Mouse (Mus musculus) T-helper 17 cell (primary cell): ENCODE data around the gene Vma21.

ENCODE experiments used
- in situ Hi-C, 2 experiments: fragments of 300-600 bp; cut with MboI, MseI; formaldehyde crosslinking; loops; 1 replicate in 1 of 2; 2 replicates in 1 of 2; pipeline ENCODE4 v1.15.1; 2025; ENCODE audit warnings: high pct_unique_total_duplicates in 2 of 2

The Vma21 gene

DNA sequence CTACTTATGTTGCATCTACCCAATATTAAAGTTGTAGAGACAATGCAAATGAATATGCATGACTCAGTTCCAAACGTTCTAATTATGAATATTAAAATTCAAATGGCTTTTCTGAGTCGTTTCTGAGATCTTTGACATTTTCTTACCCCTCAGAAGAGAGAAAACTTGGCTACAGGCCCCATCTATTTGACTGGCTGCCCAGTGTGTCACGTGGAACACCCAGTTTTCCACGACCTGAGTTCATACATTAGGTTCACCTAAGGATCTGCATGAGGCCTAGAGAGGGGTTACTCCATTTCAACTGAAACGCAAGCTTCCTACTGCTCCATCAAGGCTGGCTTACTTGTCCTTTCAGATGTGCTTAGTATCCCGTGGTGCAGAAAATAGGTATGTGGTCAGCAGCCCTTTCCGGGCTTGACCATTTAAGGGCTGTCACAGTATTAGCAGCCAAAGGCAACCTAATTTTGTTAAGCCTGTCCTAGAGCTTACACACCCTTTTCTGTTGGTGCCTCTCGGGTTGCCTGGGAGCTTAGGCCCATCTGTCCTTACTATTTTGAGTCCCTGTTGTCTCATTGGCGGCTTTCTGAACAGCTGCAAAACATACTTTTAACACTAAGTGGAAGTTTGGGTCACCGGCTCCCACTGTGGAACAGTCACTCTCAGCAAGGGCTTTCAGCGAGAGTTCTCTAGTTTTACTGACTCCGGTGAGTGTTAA lies at the start of gene Vma21:
Vma21 (plus strand) TSS at position 294 of the 715 bp plus-strand sequence.
- in situ Hi-C loops: loop anchor here (10.0 kb wide), 2 partner anchors 301 to 1109 kb away; no protein-coding TSS in a partner anchor

DNA sequence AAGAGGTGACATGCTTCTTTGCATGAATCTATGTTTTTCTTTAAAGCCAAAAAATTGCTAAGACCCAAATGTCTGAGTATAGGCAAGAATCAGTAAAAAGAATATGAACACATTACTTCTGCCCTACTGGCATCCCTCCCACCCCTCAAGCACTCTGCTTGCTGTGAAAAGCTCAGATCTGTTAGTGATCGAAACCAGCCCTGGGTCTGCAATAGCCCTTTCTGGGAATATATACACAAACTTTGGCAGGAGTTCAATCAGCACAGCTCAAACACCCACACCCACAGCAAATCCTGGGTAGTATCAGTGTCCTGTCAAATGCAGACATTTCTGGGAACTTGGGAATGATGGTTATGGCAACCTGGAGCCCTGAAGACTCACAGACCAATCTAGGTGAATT lies 47.8 kb upstream of the Vma21 start:
- in situ Hi-C loops: loop anchor here in 1 of 2 experiments (25.0 kb wide), 1 partner anchor 1044 kb away; no protein-coding TSS in a partner anchor

DNA sequence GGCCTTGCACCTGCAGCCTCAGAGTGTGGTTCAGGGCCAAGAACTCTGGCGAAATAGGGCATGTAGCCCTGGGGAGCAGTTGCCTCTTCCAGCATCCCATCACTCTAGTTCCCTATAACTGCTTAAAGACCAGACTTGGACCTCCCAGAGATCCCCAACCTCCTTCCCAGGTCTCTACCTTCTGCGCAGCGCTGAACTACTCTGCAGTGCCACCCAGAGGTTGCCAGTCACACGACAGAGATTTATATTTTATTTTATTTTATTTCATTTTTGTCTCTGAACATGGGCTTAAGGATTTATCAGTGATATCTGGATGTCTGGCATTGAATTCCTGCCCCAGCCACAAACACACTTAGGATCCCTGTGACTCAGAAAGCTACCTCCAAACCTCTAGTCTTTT lies 24.6 kb upstream of the Vma21 start:
- in situ Hi-C loops: no loop called here

DNA sequence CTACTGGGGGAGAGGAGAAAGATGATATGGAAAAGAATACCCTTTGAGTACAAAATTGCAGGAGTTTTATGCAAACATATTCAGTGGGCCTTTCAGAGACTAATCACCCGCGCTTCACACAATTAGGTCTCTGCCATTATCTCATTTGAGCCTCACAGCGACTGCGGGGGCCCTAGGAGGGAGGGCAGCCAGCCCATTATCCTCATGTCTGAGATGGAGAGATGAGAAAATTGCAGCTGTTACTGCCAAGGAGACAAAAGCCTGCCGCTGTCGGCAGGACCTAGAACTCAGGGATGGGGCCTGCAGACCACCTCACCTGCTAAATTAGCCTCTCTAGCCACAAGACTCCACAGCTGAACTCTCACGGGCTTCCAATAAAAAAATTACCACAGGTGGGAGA lies 18.0 kb upstream of the Vma21 start:
- in situ Hi-C loops: no loop called here

DNA sequence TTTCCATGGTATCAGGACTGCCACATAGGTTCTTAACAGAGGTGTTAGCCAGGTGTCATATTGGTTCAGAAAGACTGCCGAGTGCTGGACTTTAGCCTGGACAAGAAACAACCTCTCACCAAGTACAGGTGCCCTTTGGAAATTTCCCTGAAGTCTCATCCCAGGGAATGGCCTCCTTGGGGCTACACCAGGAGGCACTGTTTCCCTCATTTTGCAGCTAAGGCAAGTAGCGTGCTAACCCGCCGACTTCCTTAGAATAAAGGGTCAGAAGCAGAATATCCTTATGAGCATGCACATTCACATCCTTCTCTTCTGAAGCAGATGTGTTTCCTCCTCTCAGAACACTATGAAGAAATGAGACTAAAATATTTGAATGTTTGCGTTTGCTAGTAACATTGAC lies 16.8 kb upstream of the Vma21 start:
- in situ Hi-C loops: no loop called here

DNA sequence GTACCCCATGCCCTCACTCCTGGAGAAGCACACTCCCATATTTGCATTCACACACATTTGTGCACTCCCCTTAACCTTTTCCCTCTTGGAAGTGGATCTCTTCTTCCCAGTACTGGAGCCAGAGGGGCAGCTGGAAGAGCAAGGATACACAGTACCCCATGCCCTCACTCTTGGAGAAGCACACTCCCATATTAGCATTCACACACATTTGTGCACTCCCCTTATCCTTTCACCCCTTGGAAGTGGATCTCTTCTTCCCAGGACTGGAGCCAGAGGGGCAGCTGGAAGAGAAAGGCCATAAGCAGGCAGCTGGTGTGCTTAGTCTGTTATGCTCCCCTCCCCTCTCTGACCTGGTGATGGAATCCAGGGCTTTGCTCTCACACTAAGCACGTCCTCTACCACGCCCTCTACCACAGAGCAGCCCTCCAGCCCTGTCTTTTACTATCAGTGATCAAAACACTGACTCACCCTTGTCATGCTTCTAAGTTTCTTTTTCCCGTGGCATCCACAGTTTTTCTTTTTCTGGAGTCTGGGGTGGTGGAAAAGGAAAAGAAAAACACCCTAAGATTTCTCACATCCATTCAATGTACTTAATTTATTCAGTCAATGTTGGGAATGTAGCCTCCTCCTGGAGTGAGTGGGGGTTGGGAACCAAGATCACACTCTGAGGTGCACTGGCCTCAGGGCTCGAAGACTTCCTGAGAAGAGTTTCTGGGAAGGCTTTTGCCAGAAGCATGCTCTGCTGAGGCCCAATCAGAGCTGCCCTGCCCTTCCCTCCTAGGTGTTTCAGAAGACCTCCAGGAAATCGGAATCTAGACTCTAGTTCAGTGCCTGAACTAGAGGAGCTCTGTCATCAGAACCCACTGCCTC lies 3.5 kb upstream of the Vma21 start:
- in situ Hi-C loops: loop anchor here (10.0 kb wide), 2 partner anchors 297 to 1113 kb away; no protein-coding TSS in a partner anchor

DNA sequence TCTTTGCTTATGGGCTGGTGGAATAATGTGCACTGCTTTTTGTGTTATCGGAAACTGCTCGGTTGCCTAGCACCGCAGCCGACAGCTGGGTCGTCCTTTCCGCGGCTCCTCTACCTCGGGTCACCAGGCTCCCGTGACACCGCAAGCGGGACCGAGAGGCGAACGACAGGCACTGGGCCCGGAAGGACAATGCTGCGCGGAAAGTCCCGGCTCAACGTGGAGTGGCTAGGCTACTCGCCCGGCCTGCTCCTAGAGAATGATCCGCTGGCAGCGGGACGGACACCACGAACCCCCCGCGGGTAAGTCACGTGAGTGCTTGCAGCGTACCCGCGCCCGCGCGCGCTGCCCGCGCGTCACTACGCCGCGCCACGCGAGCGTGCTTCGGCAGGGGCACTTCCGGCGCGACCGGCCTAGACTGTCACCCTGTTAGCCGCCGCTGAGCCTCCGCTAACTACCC lies 705 bp downstream of the Vma21 start:
- in situ Hi-C loops: loop anchor here (10.0 kb wide), 2 partner anchors 302 to 1108 kb away; no protein-coding TSS in a partner anchor

DNA sequence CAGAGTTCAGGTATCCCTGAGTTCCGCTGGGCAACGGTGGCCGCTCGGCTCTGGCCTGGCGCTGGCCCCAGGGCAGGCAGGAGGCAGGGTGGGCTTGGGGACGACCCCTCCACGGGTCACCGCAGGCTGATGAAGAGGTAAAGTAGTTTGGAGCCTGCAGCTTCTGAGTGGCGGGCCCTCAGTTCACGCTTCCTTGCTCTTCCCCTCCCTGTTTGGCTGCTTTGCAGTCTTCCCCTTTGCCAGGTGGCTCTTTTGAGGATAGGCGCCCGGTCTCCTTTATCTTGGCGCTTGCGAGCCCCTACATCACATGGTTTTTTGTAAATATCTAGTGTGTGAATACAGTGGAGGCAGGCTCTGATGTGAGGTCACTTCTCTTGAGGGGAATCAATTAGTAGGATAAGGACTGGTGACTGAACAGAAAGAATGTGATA lies 1.2 kb downstream of the Vma21 start:
- in situ Hi-C loops: loop anchor here (10.0 kb wide), 2 partner anchors 302 to 1108 kb away; no protein-coding TSS in a partner anchor

DNA sequence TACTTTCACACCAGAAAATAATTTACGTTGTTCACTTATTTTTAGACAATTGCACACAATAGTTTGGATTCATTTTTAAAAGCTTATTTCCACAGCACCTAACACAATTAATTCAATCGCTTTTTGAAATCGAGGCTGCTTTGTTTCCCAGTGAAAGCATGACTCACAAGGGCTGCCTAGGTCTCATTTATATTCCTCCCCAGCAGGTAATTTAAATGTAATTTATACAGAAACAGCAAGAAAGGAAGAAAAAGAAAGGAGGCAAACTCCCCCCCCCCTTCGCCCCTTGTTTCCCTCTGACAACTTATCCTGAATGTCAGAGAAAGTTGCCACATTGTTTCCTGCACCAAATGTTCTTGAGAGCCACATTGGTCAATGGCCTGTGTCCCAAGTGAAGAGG lies 23.2 kb downstream of the Vma21 start:
- in situ Hi-C loops: no loop called here

DNA sequence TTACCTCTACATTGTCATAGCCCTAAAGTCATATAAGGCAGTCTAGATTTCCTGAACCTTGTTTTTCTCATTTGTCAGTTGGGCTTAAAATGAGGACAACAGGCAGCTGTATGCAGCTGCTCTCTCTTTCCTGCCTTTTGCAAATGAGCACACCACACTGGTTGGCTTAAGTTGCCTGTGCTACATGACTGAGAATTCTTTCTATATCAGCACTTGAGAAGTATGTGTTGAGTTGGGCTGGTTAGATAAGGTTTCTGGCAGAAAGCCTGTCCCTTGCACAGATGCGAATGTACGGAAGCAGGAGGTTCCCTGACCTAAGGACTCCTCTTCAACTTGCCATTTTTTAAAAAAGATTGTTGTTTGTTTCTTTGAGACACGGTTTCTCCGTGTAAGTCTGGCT lies 31.0 kb downstream of the Vma21 start:
- in situ Hi-C loops: no loop called here

DNA sequence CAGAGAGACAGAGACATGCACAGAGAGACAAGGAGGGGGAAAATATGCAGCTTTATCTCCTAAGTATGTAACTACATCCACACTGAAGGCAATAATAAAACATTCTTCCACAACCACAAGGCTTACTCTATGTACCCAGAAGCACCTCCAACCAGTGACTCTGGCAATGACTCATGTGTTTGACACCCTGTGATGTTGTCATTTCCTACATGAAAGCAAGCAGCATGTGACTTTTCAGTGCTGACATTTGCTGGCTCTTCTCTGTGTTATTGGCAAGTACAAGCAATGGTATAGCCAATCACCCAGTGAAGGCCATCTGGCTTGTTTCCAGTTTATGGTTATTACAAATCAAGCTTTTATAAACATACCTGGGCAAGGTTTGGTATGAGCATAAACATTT lies 38.1 kb downstream of the Vma21 start:
- in situ Hi-C loops: no loop called here
